Mouse (Mus musculus) induced T-regulatory cell, adult 2 months (primary cell): Measurements from ENCODE around the gene Spaca9.

Source experiments
- DNase-seq: peaks from one replicate; pipeline ENCODE4 v3.0.0-alpha.2; 2012; ENCODE audit warnings: low read depth

Spaca9 gene

GRCm38 (mm10) chr2:28665818-28666217 is 33.7 kb downstream of the Spaca9 start:
- DNase-seq, result no peak

GRCm38 (mm10) chr2:28662891-28663290 is 36.6 kb downstream of the Spaca9 start:
- DNase-seq, result no peak

GRCm38 (mm10) chr2:28656216-28656615 is 43.3 kb downstream of the Spaca9 start:
- no peak for DNase-seq

GRCm38 (mm10) chr2:28654295-28654694 is 45.2 kb downstream of the Spaca9 start:
- DNase-seq, result peak; percentile 50

- DNase-seq, result no peak
These were observed 46.2 kb downstream of the Spaca9 start for GRCm38 (mm10) chr2:28653351-28653750.

GRCm38 (mm10) chr2:28650526-28650925 is 49.0 kb downstream of the Spaca9 start:
- no peak for DNase-seq

- DNase-seq, result no peak
These were observed 56.4 kb downstream of the Spaca9 start for GRCm38 (mm10) chr2:28643081-28643480.
